In genomic region chr13:57089381-57090075, GRCm38 (mm10) we compare ENCODE assay signal across 11 mouse cellular contexts.
DNase-seq lines count a peak whose midpoint lies in the region; TF ChIP-seq lines count a peak whose summit lies in the region.
"Had no signal": no experiment of that assay in that cellular context is flagged by ENCODE, and none has a peak within 500 bp of the region (broad histone marks: within the 10 kb centered on the region; RNA-seq: fewer than 3 reads in every experiment).

No protein-coding gene starts in this region.

- peak; percentile 32 for DNase-seq in gastrocnemius, adult 2 months
- DNase-seq in gastrocnemius, postnatal 4 days (ENCODE audit: low spot score in 2 of 2) = no peak
- DNase-seq in right cerebral cortex, adult 2 months (ENCODE audit: low spot score in 2 of 2) = peak; percentile 47 to 51
- DNase-seq in right cerebral cortex, postnatal 4 days = no peak
- peak; percentile 51 to 64 for DNase-seq in left cerebral cortex, adult 9 months (ENCODE audit: low spot score in 2 of 2)
- DNase-seq in spleen, postnatal 36 days (ENCODE audit: low spot score in 2 of 2) = no peak
- no peak for DNase-seq in adrenal gland, adult 2 months
- DNase-seq: adrenal gland, postnatal 25 days; liver, embryonic 13.5 days; lung, postnatal 36 days had no signal

- no peak; the same call in 1 of the 2 replicates for TF ChIP-seq CTCF in gastrocnemius, adult 2 months (IDR thresholded peaks at IDR 0.05)

- H3K27ac ChIP-seq in gastrocnemius, adult 2 months = no peak overlapping the region
- H3K27ac ChIP-seq: heart, embryonic 13.5 days; liver, embryonic 13.5 days had no signal

- no peak overlapping the region for H3K4me3 ChIP-seq in gastrocnemius, adult 2 months
- H3K4me3 ChIP-seq: heart, embryonic 13.5 days; liver, embryonic 13.5 days had no signal

- intact Hi-C loops in gastrocnemius, adult 2 months (cut with DNase I) = no loop called here

Comparison
In these comparisons a context has a peak if more than half of its experiments do, and no peak if none do; other contexts are left out.
1. DNase-seq: peak in gastrocnemius, adult 2 months (single experiment), right cerebral cortex, adult 2 months (2 of 2) and left cerebral cortex, adult 9 months (2 of 2); none in gastrocnemius, postnatal 4 days (0 of 2), right cerebral cortex, postnatal 4 days (single experiment), spleen, postnatal 36 days (0 of 2) and adrenal gland, adult 2 months (single experiment).